Mouse (Mus musculus) E14TG2a.4 (cell line): Measurements from ENCODE around the gene Nr1d1.

Experiments used
- CTCF ChIP-seq: conservative IDR thresholded peaks from 2 replicates; pipeline ENCODE4 v1.5.1; 2014; ENCODE audit warnings: low read length
- POU5F1 ChIP-seq: IDR thresholded peaks from 2 replicates; pipeline ENCODE4 v1.6.1; 2014; ENCODE audit warnings: low read length, borderline replicate concordance

GRCm38 (mm10) chr11:98789219-98789807 lies 14.2 kb upstream of the Nr1d1 start:
- TF ChIP-seq CTCF (no peak), POU5F1 (no peak)
